Mouse (Mus musculus) liver, embryonic 11.5 days (tissue): Measurements from ENCODE around the gene U90926. TPM values are rescaled to one million over a fixed set of nuclear protein-coding genes. Genes with fewer than 3 reads are reported as not detected.

ENCODE experiments used
- ATAC-seq: fragments of 200-750 bp; cut with Nextera tagmentation; replicated peaks from 2 replicates; pipeline ENCODE4 v1.8.0; 2017; ENCODE audit warnings: moderate number of reproducible peaks, mild to moderate bottlenecking, moderate TSS enrichment, moderate library complexity; ENCODE audit not compliant: low FRiP score
- DNase-seq: peaks from one replicate; pipeline ENCODE4 v3.0.0-alpha.2; 2017; ENCODE audit warnings: low spot score
- H3K27ac ChIP-seq: fragments of 300-500 bp; sonication (generic); 2 replicates; pipeline ENCODE4 v1.5.1; 2014; ENCODE audit warnings: mild to moderate bottlenecking, low read depth, low read length, control low read depth
- H3K27me3 ChIP-seq: fragments of 300-500 bp; sonication (generic); replicated peaks from 2 replicates; pipeline ENCODE4 v1.6.1; 2014; ENCODE audit warnings: low read length, mixed read lengths; ENCODE audit not compliant: control insufficient read depth, insufficient read depth
- H3K36me3 ChIP-seq: fragments of 300-500 bp; sonication (generic); 2 replicates; pipeline ENCODE4 v1.6.1; 2014; ENCODE audit warnings: mild to moderate bottlenecking, low read length, moderate library complexity, mixed read lengths; ENCODE audit not compliant: control insufficient read depth, insufficient read depth
- H3K4me1 ChIP-seq: fragments of 300-500 bp; sonication (generic); replicated peaks from 2 replicates; pipeline ENCODE4 v1.6.1; 2014; ENCODE audit warnings: low read length, mixed read lengths; ENCODE audit not compliant: control insufficient read depth, insufficient read depth
- H3K4me2 ChIP-seq: fragments of 300-500 bp; sonication (generic); 2 replicates; pipeline ENCODE4 v1.6.1; 2014; ENCODE audit warnings: mild to moderate bottlenecking, control low read depth, moderate library complexity
- H3K4me3 ChIP-seq: fragments of 300-500 bp; sonication (generic); 2 replicates; pipeline ENCODE4 v1.5.1; 2014; ENCODE audit warnings: low read depth, low read length, control low read depth
- H3K9ac ChIP-seq: fragments of 300-500 bp; sonication (generic); 2 replicates; pipeline ENCODE4 v1.6.1; 2014; ENCODE audit warnings: low read depth, low read length, control low read depth
- H3K9me3 ChIP-seq: fragments of 300-500 bp; sonication (generic); 2 replicates; pipeline ENCODE4 v1.6.1; 2016; ENCODE audit warnings: low read length, inconsistent platforms, mixed read lengths; ENCODE audit not compliant: control insufficient read depth
- WGBS: fragments of 180-500 bp; shearing (Covaris S2); extraction: QIAGEN DNeasy Blood & Tissue Kit; methylation state at CpG from one replicate; pipeline ENCODE4 v1.1.7; 2014; 5-methylcytosine and 5-hydroxymethylcytosine counted together
- polyA plus RNA-seq: library from polyadenylated mRNA; unstranded; fragments of >200 nt; fragmentation: Nextera tagmentation; extraction: Ambion mirVana; gene quantifications from 2 replicates; pipeline ENCODE4 v1.2.1, GENCODE M21; 2014

Gene U90926
- not detected in 2 replicates for polyA plus RNA-seq

DNA sequence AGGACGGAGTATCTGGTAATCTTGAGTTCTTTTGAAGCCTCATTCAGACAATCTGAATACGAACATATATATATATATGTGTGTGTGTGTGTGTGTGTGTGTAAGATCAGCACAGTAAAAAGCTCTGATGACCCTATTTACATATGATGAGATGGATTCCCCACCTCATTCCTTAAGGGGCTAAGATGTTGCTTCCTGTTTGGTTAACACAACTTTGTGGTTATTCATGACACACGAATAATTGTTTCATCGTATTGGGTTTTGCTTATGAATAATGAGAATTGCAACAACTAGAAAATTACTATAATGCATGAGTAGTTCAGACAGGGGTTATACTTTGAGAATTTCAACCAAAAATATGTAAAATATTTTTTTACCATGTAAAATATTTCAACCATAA lies at the start of gene U90926:
Gene U90926 (minus strand): TSS at position 101 of the 400 bp plus-strand sequence.
- H3K9ac ChIP-seq, result no peak within 1 kb of the TSS
- DNase-seq (no peak), ATAC-seq (no peak)
- no peaks in the 10 kb centered on the region for H3K36me3 ChIP-seq
- no peaks in the 10 kb centered on the region for H3K4me1 ChIP-seq
- 83% methylated on average over 4 of the region's 4 CpGs for WGBS
- no peak within 1 kb of the TSS for H3K4me3 ChIP-seq
- H3K27ac ChIP-seq, result no peak within 1 kb of the TSS
- no peaks in the 10 kb centered on the region for H3K9me3 ChIP-seq
- H3K27me3 ChIP-seq, result no peaks in the 10 kb centered on the region; the same call in 1 of the 2 replicates
- no peak within 1 kb of the TSS for H3K4me2 ChIP-seq

DNA sequence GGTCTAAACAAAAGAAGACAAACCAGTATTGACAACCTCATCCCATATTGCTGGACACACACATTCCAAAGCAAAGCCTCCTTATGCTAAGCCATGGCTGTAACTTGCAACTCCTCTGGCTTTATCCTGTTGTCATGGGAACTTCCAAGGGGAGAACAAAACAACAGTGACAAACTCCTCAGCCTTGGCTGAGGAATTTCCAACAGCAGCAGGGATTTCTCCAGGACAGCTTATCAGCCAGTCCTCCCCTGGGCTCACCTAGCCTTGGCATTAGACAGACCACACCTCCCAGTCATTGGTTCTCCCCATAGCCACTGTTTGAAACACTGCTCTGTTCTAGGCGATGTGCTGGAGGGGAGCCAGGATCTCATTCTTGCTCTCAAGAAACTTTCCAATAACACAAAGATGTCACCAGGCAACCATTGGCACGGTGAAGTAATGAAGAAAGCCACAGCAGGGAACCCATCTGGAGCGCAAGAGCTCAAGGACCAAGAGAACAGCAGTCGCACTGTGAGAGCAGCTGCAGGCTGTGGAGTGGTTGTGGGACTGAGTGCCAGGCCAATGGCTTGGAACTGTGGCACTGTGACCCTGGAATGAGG lies 48.7 kb upstream of the U90926 start:
- WGBS, result 66% methylated on average over 4 of the region's 4 CpGs
- peaks cover 9% of the 10 kb centered on the region; the same call in 1 of the 2 replicates for H3K27me3 ChIP-seq
- H3K4me2 ChIP-seq, result no peak overlapping the region
- H3K9me3 ChIP-seq, result no peaks in the 10 kb centered on the region
- no peak for DNase-seq
- no peak overlapping the region for H3K4me3 ChIP-seq
- H3K27ac ChIP-seq, result no peak overlapping the region
- H3K36me3 ChIP-seq, result no peaks in the 10 kb centered on the region
- H3K9ac ChIP-seq, result no peak overlapping the region
- ATAC-seq, result no peak
- no peaks in the 10 kb centered on the region for H3K4me1 ChIP-seq

DNA sequence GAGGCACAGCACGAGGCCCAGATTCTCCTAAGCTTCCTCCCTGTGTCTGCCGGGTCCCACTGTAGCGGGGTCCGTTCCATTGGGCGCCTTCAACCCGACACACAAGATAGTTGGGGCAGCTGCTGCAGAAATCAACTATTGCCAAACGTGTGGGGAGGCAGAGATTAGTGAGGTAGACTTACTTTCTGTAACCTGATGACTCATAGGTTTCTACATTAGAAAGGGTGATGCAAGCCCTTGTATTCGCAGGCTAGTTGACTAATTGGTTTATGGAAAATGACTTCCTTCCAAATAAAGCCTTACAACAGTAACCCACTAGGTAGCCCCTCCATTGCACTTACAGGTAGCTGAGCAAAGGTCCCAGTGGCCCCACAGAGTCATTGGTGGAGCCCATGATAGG lies 47.4 kb upstream of the U90926 start:
- ATAC-seq, result no peak
- 73% methylated on average over 8 of the region's 8 CpGs for WGBS
- Histone ChIP-seq H3K9ac (no peak overlapping the region), H3K27ac (no peak overlapping the region), H3K9me3 (no peaks in the 10 kb centered on the region), H3K27me3 (peaks cover 9% of the 10 kb centered on the region; the same call in 1 of the 2 replicates), H3K4me1 (no peaks in the 10 kb centered on the region), H3K4me2 (no peak overlapping the region), H3K36me3 (no peaks in the 10 kb centered on the region), H3K4me3 (no peak overlapping the region)
- no peak for DNase-seq

DNA sequence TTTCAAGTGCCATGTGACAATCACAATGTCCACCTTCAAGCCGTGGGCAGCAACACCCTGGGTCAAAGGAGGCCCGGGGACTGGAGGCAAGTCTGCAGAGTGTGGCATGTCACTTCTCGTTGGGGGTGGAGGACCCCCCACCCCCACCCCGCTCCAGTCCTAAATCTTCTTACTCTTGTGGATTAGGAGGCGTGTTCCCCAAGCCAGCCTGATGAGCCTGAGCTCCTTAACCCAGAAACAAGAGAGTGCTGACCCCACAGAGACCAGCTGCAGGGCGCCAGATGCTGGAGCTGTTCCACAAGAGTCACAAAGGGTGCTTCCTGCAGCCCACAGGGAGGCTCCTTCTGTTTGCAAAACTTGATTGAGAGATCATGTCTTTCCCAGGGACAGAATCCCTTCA lies 41.0 kb upstream of the U90926 start, which contains the start of gene Ppef2:
Gene Ppef2 (minus strand): TSS at position 61 of the 400 bp plus-strand sequence.
- Histone ChIP-seq H3K27me3 (peaks cover 22% of the 10 kb centered on the region), H3K4me2 (no peak within 1 kb of the TSS), H3K9ac (no peak within 1 kb of the TSS), H3K27ac (no peak within 1 kb of the TSS), H3K36me3 (no peaks in the 10 kb centered on the region), H3K4me3 (no peak within 1 kb of the TSS), H3K4me1 (no peaks in the 10 kb centered on the region), H3K9me3 (no peaks in the 10 kb centered on the region)
- DNase-seq (no peak), ATAC-seq (no peak)
- WGBS, result 26% methylated on average over 6 of the region's 6 CpGs

DNA sequence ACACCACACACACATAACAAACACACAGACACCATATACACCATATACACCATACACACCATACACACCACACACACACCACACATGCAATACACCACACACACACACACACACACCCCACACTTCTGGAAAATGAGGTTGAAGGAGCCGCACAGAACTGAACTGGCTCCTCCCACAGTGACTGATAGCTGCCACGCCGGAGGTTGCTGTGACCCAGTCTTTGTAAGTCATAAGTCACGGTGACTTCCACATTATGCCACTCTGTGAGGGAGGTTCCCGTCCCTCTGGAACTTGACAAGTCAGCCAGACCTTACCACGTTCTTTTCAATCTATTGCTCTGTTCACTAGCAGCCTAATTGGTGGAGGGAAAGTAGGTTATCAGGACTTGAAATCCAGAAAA lies 39.3 kb upstream of the U90926 start:
- H3K27ac ChIP-seq, result no peak overlapping the region
- H3K4me1 ChIP-seq, result no peaks in the 10 kb centered on the region
- H3K4me2 ChIP-seq, result no peak overlapping the region
- WGBS, result 52% methylated on average over 6 of the region's 6 CpGs
- H3K9me3 ChIP-seq, result no peaks in the 10 kb centered on the region
- no peak overlapping the region for H3K4me3 ChIP-seq
- ATAC-seq (no peak), DNase-seq (no peak)
- peaks cover 18% of the 10 kb centered on the region for H3K27me3 ChIP-seq
- H3K9ac ChIP-seq, result no peak overlapping the region
- no peaks in the 10 kb centered on the region for H3K36me3 ChIP-seq

DNA sequence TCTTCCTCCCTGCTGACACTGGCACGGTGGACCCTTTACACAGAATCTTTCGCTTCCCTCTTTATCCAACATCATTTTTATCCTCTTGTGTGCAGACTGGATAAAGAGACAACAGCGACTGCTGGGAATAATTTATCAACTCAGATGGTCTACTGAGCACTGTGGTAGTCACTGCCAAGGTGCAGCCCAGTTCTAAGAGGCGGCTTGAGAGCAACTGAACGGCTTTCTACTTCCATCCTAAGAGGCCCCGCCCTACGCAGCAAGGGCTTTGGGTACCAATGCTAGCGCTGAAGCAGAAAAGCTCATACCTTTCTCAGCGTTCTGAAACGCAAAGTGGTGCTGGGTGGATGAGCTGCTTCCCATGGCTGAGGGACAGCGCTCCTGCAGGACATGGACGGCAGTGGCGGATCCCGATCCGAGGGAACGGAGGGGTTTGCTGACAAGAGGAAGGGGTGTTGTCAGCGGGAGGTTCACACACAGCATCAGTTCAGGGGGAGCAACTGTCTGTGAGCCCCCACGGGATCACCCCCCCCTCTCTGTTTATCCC lies 37.7 kb upstream of the U90926 start:
- Histone ChIP-seq H3K4me1 (no peaks in the 10 kb centered on the region), H3K4me2 (no peak overlapping the region), H3K27me3 (peaks cover 20% of the 10 kb centered on the region), H3K9ac (no peak overlapping the region), H3K36me3 (no peaks in the 10 kb centered on the region), H3K4me3 (no peak overlapping the region), H3K9me3 (no peaks in the 10 kb centered on the region), H3K27ac (no peak overlapping the region)
- 24% methylated on average over 18 of the region's 18 CpGs for WGBS
- ATAC-seq (no peak), DNase-seq (no peak)

DNA sequence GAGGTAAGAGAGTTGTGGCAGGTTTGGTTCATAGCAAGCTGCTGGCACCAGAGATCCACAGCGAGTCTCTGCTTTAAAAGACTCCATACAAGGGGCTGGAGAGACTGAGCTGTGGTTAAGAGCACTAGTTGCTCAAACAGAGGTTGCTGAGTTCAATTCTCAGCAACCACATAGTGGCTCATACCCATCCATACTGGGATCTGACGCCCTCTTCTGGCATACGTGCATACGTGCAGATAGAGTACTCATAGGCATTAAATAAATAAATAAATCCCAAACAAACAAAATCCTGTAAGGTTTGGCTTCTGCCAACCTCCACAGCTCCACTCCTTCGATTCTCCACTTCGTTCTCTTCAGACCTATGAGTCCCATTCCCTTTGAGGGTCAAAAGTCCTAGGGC lies 36.8 kb upstream of the U90926 start:
- Histone ChIP-seq H3K27ac (no peak overlapping the region), H3K27me3 (peaks cover 20% of the 10 kb centered on the region), H3K4me1 (no peaks in the 10 kb centered on the region), H3K4me2 (no peak overlapping the region), H3K36me3 (no peaks in the 10 kb centered on the region), H3K9ac (no peak overlapping the region), H3K9me3 (no peaks in the 10 kb centered on the region), H3K4me3 (no peak overlapping the region)
- ATAC-seq, result no peak
- 79% methylated on average over 6 of the region's 6 CpGs for WGBS
- no peak for DNase-seq

DNA sequence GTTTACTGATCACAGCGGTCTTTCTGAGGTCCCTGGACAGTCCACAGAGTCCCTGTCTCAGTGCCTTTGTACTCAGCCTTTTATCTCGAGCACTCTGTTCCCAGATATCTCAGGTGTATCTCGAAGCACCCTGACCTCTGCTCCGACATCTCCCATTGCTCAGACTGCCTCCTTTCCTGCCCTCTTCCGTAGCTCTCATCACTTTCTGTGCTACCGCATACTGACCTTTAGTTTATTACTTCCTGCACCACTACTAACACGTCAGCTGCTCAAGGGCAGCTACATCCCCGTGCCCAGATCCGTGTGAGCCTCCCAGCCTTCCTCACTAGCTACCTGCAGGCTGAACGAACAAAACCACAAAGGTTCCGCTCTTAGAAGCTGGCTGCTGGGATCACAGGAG lies 33.4 kb upstream of the U90926 start:
- 72% methylated on average over 11 of the region's 11 CpGs for WGBS
- H3K4me2 ChIP-seq, result no peak overlapping the region
- ATAC-seq (no peak), DNase-seq (no peak)
- no peak overlapping the region for H3K4me3 ChIP-seq
- no peaks in the 10 kb centered on the region for H3K9me3 ChIP-seq
- H3K27ac ChIP-seq, result no peak overlapping the region
- no peaks in the 10 kb centered on the region for H3K36me3 ChIP-seq
- H3K27me3 ChIP-seq, result peaks cover 13% of the 10 kb centered on the region
- no peaks in the 10 kb centered on the region for H3K4me1 ChIP-seq
- no peak overlapping the region for H3K9ac ChIP-seq

DNA sequence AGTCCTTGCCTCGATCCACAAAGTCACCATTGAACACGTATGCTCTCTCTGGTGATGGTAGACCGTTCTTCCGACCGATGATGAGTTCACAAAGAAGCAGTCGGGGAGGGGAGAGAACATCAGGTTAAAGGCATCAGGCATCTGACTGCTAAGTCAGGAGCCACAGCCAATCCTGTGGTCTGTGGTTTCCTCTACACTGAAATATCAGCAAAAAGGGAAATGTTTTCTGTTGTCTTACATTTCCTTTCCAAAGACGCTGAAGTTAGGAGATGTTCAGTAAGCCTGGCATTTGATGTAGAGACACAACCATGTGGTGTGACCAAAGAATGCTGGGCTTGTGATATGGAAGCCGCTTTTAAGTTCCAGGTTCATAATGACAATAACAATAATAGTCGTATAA lies 30.3 kb upstream of the U90926 start:
- Histone ChIP-seq H3K36me3 (no peaks in the 10 kb centered on the region), H3K9ac (no peak overlapping the region), H3K27ac (no peak overlapping the region), H3K4me2 (no peak overlapping the region), H3K4me1 (no peaks in the 10 kb centered on the region), H3K4me3 (no peak overlapping the region), H3K27me3 (peaks cover 10% of the 10 kb centered on the region), H3K9me3 (no peaks in the 10 kb centered on the region)
- ATAC-seq (no peak), DNase-seq (no peak)
- 43% methylated on average over 9 of the region's 9 CpGs for WGBS
